Mouse (Mus musculus) liver, postnatal 0 days (tissue): ENCODE results near the gene Ankrd44. TPM values are rescaled to one million over a fixed set of nuclear protein-coding genes. Genes with fewer than 3 reads are reported as not detected.

Experiments
- ATAC-seq: fragments of 200-750 bp; cut with Nextera tagmentation; 2 replicates; pipeline ENCODE4 v1.8.0; 2017; ENCODE audit warnings: mild to moderate bottlenecking, moderate library complexity
- DNase-seq: peaks from one replicate; pipeline ENCODE4 v3.0.0-alpha.2; 2016
- H3K27ac ChIP-seq: fragments of 300-500 bp; sonication (generic); 2 replicates; pipeline ENCODE4 v1.5.1; 2014; ENCODE audit warnings: antibody characterized with exemption, moderate library complexity, mild to moderate bottlenecking, low read depth
- H3K27me3 ChIP-seq: fragments of 300-500 bp; sonication (generic); 2 replicates; pipeline ENCODE4 v1.6.1; 2014; ENCODE audit warnings: low read length, control low read depth, mixed read lengths; ENCODE audit not compliant: insufficient read depth
- H3K36me3 ChIP-seq: fragments of 300-500 bp; sonication (generic); replicated peaks from 2 replicates; pipeline ENCODE4 v1.6.1; 2014; ENCODE audit warnings: mild to moderate bottlenecking, control low read depth, low read length, moderate library complexity, mixed read lengths; ENCODE audit not compliant: insufficient read depth
- H3K4me1 ChIP-seq: fragments of 300-500 bp; sonication (generic); 2 replicates; pipeline ENCODE4 v1.6.1; 2014; ENCODE audit warnings: antibody characterized with exemption, mild to moderate bottlenecking, control low read depth; ENCODE audit not compliant: insufficient read depth
- H3K4me2 ChIP-seq: fragments of 300-500 bp; sonication (generic); 2 replicates; pipeline ENCODE4 v1.6.1; 2014; ENCODE audit warnings: low read depth, mild to moderate bottlenecking, low read length, moderate library complexity, mixed read lengths
- H3K4me3 ChIP-seq: fragments of 300-500 bp; sonication (generic); 2 replicates; pipeline ENCODE4 v1.5.1; 2014; ENCODE audit warnings: low read depth, low read length
- H3K9ac ChIP-seq: fragments of 300-500 bp; sonication (generic); replicated peaks from 2 replicates; pipeline ENCODE4 v1.6.1; 2014; ENCODE audit warnings: mild to moderate bottlenecking, moderate library complexity
- H3K9me3 ChIP-seq: fragments of 300-500 bp; sonication (generic); 2 replicates; pipeline ENCODE4 v1.6.1; 2016; ENCODE audit warnings: mild to moderate bottlenecking, control low read depth, low read length, mixed read lengths
- CTCF ChIP-seq: sonication (generic); IDR thresholded peaks from 2 replicates; pipeline ENCODE4 v1.5.1; 2016; ENCODE audit warnings: antibody characterized with exemption, low read depth
- EP300 ChIP-seq: IDR thresholded peaks from 2 replicates; pipeline ENCODE4 v1.6.1; 2016; ENCODE audit warnings: antibody characterized with exemption, low read depth, mild to moderate bottlenecking
- WGBS: fragments of 180-500 bp; shearing (Covaris S2); extraction: QIAGEN DNeasy Blood & Tissue Kit; methylation state at CpG from one replicate; pipeline ENCODE4 v1.1.7; 2014; ENCODE audit not compliant: insufficient replicate concordance; 5-methylcytosine and 5-hydroxymethylcytosine counted together
- polyA plus RNA-seq: library from polyadenylated mRNA; unstranded; fragments of >200 nt; fragmentation: Nextera tagmentation; extraction: Ambion mirVana; gene quantifications from 2 replicates; pipeline ENCODE4 v1.2.1, GENCODE M21; 2015

Ankrd44 gene
- polyA plus RNA-seq, 1 experiment from 2014 or later: 4.7 TPM

DNA sequence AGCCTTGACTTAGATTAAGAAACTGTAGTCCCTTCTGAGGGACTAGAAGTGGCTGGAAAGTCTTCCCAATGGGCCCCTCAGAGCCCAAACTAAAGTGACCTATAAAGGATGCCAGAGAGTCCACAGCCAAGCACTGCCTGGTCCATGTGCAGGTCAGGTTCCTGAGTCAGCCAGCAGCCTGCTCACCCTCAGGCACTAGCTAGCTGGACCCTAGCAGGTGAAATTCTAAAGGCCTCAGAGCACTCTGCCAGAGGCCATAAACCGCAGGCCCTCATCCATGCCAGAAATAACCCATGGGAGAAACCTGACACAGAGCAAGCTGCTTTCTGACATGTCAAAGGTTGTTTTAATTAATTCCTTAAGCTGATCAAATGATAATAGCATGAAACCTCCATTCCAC lies 25.1 kb downstream of the Ankrd44 start:
- no peak overlapping the region for H3K4me2 ChIP-seq
- H3K27ac ChIP-seq: no peak overlapping the region
- no peak overlapping the region for H3K9ac ChIP-seq
- H3K4me3 ChIP-seq: no peak overlapping the region
- 75% methylated on average over 1 of the region's 1 CpGs for WGBS
- peaks cover 21% of the 10 kb centered on the region for H3K4me1 ChIP-seq
- TF ChIP-seq CTCF (no peak), EP300 (no peak)
- H3K36me3 ChIP-seq: no peaks in the 10 kb centered on the region
- DNase-seq (no peak), ATAC-seq (no peak)
- no peaks in the 10 kb centered on the region for H3K27me3 ChIP-seq
- no peaks in the 10 kb centered on the region for H3K9me3 ChIP-seq

DNA sequence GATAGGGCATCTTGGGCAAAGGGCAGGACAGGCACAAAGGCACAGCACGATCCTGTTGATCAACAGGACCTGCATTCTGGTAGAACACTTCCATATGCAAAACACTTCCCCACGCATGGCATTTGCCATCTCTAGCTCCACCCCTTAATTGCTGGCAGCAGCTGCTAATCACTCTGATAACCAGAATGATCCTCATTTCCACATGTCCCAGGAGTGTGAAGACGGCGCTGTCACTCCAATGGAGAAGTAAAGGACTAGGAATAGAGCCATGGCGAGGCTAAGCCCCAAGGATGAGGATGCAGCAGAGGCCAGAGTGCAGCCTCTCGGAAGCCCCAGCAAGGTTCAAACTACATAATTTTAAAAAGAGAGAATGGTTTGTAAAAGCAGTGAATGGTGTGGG lies 26.9 kb downstream of the Ankrd44 start:
- ATAC-seq (no peak), DNase-seq (no peak)
- Histone ChIP-seq H3K4me2 (no peak overlapping the region), H3K9me3 (no peaks in the 10 kb centered on the region), H3K4me1 (peaks cover 21% of the 10 kb centered on the region), H3K27ac (no peak overlapping the region), H3K9ac (no peak overlapping the region), H3K36me3 (no peaks in the 10 kb centered on the region), H3K27me3 (no peaks in the 10 kb centered on the region), H3K4me3 (no peak overlapping the region)
- 68% methylated on average over 6 of the region's 6 CpGs for WGBS
- TF ChIP-seq EP300: no peak
- no peak for TF ChIP-seq CTCF

DNA sequence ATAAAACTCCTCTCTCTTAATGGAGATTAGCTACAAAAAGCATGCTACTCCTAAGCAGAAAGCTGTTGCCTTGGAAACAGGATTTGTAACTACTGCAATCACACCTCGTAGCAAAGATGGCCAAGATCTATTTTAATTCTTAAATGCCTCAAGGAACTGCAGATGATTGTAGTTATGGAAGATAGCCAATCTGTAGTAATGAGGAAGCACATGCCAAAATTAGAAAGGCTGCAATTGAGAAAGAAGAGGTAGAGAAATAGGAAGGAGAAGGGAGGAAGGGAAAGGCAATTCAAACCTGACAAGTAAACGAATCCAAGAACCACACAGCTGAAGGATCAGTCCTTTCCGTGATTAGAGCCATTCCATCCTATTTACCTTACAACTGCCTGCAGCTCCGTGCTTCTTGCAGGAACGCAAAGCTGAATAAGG lies 27.5 kb downstream of the Ankrd44 start:
- H3K36me3 ChIP-seq: no peaks in the 10 kb centered on the region
- no peak overlapping the region for H3K27ac ChIP-seq
- no peaks in the 10 kb centered on the region for H3K27me3 ChIP-seq
- ATAC-seq: no peak
- H3K9me3 ChIP-seq: no peaks in the 10 kb centered on the region
- no peak overlapping the region for H3K9ac ChIP-seq
- 36% methylated on average over 5 of the region's 5 CpGs for WGBS
- no peak for TF ChIP-seq CTCF
- DNase-seq: no peak
- H3K4me1 ChIP-seq: peaks cover 21% of the 10 kb centered on the region
- H3K4me2 ChIP-seq: no peak overlapping the region; the same call in 1 of the 2 replicates
- H3K4me3 ChIP-seq: no peak overlapping the region

GRCm38 (mm10) chr1:54897726-54898125 lies 28.5 kb downstream of the Ankrd44 start:
- H3K4me3 ChIP-seq: no peak overlapping the region
- no peaks in the 10 kb centered on the region for H3K9me3 ChIP-seq
- no peak for TF ChIP-seq CTCF
- TF ChIP-seq EP300: no peak
- 59% methylated on average over 2 of the region's 2 CpGs for WGBS
- H3K9ac ChIP-seq: no peak overlapping the region
- H3K36me3 ChIP-seq: no peaks in the 10 kb centered on the region
- H3K4me2 ChIP-seq: no peak overlapping the region
- no peak overlapping the region for H3K27ac ChIP-seq
- peaks cover 21% of the 10 kb centered on the region for H3K4me1 ChIP-seq
- ATAC-seq: no peak
- H3K27me3 ChIP-seq: no peaks in the 10 kb centered on the region
- no peak for DNase-seq

DNA sequence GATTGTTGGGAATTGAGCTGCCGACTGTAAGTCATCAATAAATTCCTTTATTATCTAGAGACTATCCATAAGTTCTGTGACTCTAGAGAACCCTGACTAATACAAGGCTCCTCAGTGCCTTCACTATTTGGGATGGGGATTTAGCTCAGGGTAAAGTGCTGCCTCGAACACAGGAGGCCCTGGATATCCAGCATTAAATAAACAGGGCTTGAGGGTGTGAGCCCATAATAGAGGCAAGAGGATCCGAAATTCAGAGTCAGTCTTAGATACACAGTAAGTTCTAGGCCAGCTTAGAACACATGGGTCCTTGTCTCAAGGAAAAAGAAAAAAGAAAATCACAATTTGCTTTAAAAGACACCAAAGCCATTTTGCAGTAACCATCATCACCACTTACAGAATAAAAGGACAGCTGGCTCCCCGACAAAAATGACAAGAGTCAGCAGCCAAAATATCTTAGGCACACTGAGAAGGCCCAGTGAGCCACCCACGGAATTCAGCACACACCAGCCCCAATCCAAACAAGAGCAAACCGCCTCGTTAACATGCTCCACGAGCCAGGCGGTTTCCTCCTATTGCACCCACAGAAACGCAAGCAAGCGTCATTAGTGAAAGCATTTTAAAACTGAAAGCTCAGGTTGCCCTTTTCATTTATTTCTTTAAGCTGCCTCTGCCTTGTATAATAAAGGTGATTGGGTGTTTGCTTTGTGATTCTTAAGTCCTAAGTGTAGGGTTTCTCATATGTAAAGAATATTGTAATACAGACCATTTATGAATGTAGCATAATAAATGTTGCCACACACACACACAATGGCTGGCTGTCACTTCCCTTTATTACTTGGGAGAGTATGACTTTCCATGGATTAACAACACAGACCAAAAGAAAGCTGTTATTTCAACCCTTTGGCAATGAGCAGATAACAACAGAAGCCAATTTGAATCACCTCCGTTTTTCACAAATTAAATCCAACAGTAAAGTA lies 29.8 kb downstream of the Ankrd44 start:
- no peaks in the 10 kb centered on the region for H3K36me3 ChIP-seq
- no peaks in the 10 kb centered on the region for H3K27me3 ChIP-seq
- no peaks in the 10 kb centered on the region for H3K9me3 ChIP-seq
- H3K4me1 ChIP-seq: peaks cover 21% of the 10 kb centered on the region
- no peak overlapping the region; the same call in 1 of the 2 replicates for H3K27ac ChIP-seq
- no peak overlapping the region for H3K9ac ChIP-seq
- no peak overlapping the region for H3K4me3 ChIP-seq
- no peak for TF ChIP-seq EP300
- no peak for TF ChIP-seq CTCF
- WGBS: 45% methylated on average over 11 of the region's 12 CpGs
- peak overlapping the region; percentile 45; the same call in 1 of the 2 replicates for H3K4me2 ChIP-seq
- ATAC-seq (no peak), DNase-seq (no peak)

- TF ChIP-seq CTCF: no peak
- TF ChIP-seq EP300: no peak
- no peak overlapping the region for H3K4me3 ChIP-seq
- whole genome bisulfite sequencing: 29% methylated on average over 5 of the region's 5 CpGs
- H3K27me3 ChIP-seq: no peaks in the 10 kb centered on the region
- no peak overlapping the region for H3K27ac ChIP-seq
- ATAC-seq: no peak
- H3K9ac ChIP-seq: no peak overlapping the region
- DNase-seq: no peak
- H3K9me3 ChIP-seq: no peaks in the 10 kb centered on the region
- H3K36me3 ChIP-seq: no peaks in the 10 kb centered on the region
- no peaks in the 10 kb centered on the region; the same call in none of the 2 replicates for H3K4me1 ChIP-seq
- H3K4me2 ChIP-seq: peak overlapping the region; percentile 11; the same call in 1 of the 2 replicates
These were observed 37.7 kb downstream of the Ankrd44 start for GRCm38 (mm10) chr1:54888449-54888848.
